Mouse (Mus musculus) forebrain, embryonic 14.5 days (tissue): ENCODE measurements at regions not wholly inside any gene's neighbourhood (a gene's known extent, or its start where the extent isn't known, plus 50 kb on each side); places are given as distances from the start of the nearest gene placed in this dataset.

Source experiments
- ATAC-seq: fragments of 200-750 bp; cut with Nextera tagmentation; 2 replicates; pipeline ENCODE4 v1.8.0; 2017; ENCODE audit warnings: mild to moderate bottlenecking, moderate library complexity
- DNase-seq: peaks from one replicate; pipeline ENCODE4 v3.0.0-alpha.2; 2015; ENCODE audit warnings: low spot score
- H3K27ac ChIP-seq: fragments of 300-500 bp; sonication (generic); 2 replicates; pipeline ENCODE4 v1.5.1; 2014; ENCODE audit warnings: low read depth, mild to moderate bottlenecking, control low read depth, low read length, moderate library complexity
- H3K27me3 ChIP-seq: fragments of 300-500 bp; sonication (generic); replicated peaks from 2 replicates; pipeline ENCODE4 v1.6.1; 2014; ENCODE audit warnings: low read length, control low read depth, mixed read lengths; ENCODE audit not compliant: control insufficient read depth, insufficient read depth
- H3K36me3 ChIP-seq: fragments of 300-500 bp; sonication (generic); 2 replicates; pipeline ENCODE4 v1.6.1; 2014; ENCODE audit warnings: low read length, control low read depth; ENCODE audit not compliant: control insufficient read depth, insufficient read depth
- H3K4me1 ChIP-seq: fragments of 300-500 bp; sonication (generic); 2 replicates; pipeline ENCODE4 v1.6.1; 2014; ENCODE audit warnings: antibody characterized with exemption, low read length, control low read depth; ENCODE audit not compliant: control insufficient read depth, insufficient read depth
- H3K4me2 ChIP-seq: fragments of 300-500 bp; sonication (generic); 2 replicates; pipeline ENCODE4 v1.6.1; 2014; ENCODE audit warnings: mild to moderate bottlenecking, control low read depth, low read length
- H3K4me3 ChIP-seq: fragments of 300-500 bp; sonication (generic); 2 replicates; pipeline ENCODE4 v1.5.1; 2014; ENCODE audit warnings: low read depth, low read length, control low read depth
- H3K9ac ChIP-seq: fragments of 300-500 bp; sonication (generic); 2 replicates; pipeline ENCODE4 v1.6.1; 2014; ENCODE audit warnings: mild to moderate bottlenecking, low read length, control low read depth, moderate library complexity
- H3K9me3 ChIP-seq: fragments of 300-500 bp; sonication (generic); replicated peaks from 2 replicates; pipeline ENCODE4 v1.6.1; 2016; ENCODE audit warnings: low read length, control low read depth, mixed read lengths; ENCODE audit not compliant: control insufficient read depth
- WGBS: fragments of 180-500 bp; shearing (Covaris S2); extraction: QIAGEN DNeasy Blood & Tissue Kit; methylation state at CpG from one replicate; pipeline ENCODE4 v1.1.7; 2014; 5-methylcytosine and 5-hydroxymethylcytosine counted together

DNA sequence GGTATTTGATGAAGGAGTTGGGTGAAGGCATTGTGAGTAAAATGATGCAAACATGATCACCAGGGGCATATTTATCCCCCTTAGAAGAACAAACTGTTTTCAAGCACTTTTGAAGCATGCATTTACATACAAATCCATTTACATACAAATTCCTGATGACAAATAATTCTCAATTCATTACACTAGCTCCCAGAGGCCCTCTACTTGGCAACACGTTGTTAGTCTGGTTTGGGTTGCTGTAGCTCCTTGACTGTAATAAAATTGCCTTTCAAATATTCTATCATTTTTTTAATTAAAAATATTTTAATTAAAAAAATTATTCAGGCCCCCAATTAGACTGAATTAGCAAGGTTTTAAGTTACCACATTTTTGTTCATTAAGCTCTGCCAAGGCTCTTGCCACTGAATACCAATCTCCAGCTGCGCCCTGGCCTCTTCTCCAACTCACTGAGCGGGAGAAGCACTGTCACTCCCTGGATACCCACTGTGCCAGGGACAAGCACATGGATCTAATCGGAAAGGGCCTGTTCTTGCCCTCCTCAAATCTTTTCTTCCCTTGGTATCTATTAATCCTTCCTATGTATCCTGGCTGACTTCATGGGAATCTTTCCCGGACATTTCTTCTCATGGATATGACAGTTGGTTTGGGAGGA, 147.1 kb upstream of the Pou3f4 start:
- 66% methylated on average over 5 of the region's 5 CpGs for WGBS
- Histone ChIP-seq H3K4me3 (no peak overlapping the region), H3K27me3 (no peaks in the 10 kb centered on the region), H3K27ac (no peak overlapping the region), H3K4me2 (no peak overlapping the region), H3K4me1 (no peaks in the 10 kb centered on the region), H3K36me3 (no peaks in the 10 kb centered on the region), H3K9ac (no peak overlapping the region), H3K9me3 (no peaks in the 10 kb centered on the region)
- peak; percentile 12 for DNase-seq
- ATAC-seq: no peak

DNA sequence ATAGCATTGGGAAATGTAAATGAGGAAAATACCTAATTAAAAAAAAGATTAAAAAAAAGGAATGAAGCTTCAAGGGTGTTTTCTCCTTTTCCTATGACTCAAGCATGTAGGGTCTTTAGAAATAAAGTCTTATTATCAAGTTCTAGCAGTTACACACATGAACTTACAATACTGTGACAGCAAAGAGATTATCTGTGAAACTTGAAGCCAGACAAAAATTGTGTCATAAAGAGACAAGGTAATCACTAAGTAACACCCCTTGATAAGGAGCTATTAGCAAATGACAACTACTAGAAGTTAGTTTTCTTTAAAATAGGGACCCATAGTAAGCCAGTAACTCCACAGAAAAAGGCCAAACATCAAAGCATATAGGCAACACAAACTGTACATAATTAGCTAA, 140.9 kb upstream of the Pou3f4 start:
- no peak for ATAC-seq
- H3K4me2 ChIP-seq: no peak overlapping the region
- H3K36me3 ChIP-seq: no peaks in the 10 kb centered on the region
- H3K4me3 ChIP-seq: no peak overlapping the region
- H3K27me3 ChIP-seq: no peaks in the 10 kb centered on the region
- H3K9me3 ChIP-seq: no peaks in the 10 kb centered on the region
- H3K9ac ChIP-seq: no peak overlapping the region
- no peaks in the 10 kb centered on the region for H3K4me1 ChIP-seq
- no peak overlapping the region for H3K27ac ChIP-seq
- DNase-seq: no peak

DNA sequence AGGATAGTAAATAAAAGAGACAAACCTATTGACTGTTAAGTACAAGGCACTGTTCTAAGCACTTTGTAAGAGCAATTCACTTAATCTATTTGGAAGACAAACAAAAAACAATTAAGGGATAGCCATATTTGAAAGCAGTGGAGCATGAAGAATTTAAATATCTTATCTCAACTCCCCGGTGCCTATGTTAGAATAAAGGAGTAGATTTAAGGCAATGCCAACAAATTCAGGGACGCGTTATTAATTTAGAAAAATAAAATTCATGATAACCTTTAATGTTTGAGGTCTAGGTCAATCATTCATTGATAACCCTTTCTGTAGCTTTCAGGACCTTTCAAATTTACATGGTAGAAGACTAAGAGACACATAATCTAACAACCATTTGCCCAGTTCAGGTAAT, 135.5 kb upstream of the Pou3f4 start:
- WGBS: 85% methylated on average over 3 of the region's 3 CpGs
- H3K27ac ChIP-seq: no peak overlapping the region
- no peaks in the 10 kb centered on the region for H3K9me3 ChIP-seq
- no peak overlapping the region for H3K9ac ChIP-seq
- H3K36me3 ChIP-seq: no peaks in the 10 kb centered on the region
- H3K4me3 ChIP-seq: no peak overlapping the region
- H3K27me3 ChIP-seq: no peaks in the 10 kb centered on the region
- no peak for ATAC-seq
- DNase-seq: no peak
- H3K4me2 ChIP-seq: no peak overlapping the region
- H3K4me1 ChIP-seq: no peaks in the 10 kb centered on the region

DNA sequence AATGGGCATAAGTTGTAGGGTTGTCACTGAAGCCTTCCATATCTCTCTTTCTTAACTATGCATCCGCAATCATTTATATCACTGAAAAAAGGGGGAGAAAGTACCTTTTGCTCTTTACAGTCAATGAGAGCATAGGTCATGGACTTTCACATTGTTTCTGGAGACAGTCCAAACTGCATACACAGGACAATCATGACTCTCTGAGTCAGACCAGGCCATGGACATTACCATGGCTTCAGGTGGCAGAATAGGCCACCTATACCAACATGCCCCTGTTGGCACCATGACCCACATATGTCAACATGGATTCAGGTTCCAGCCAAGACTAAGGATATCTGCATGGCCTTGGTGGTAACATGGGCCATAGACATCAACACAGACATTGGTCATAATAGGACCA, 133.5 kb upstream of the Pou3f4 start:
- no peak for ATAC-seq
- H3K36me3 ChIP-seq: no peaks in the 10 kb centered on the region
- no peaks in the 10 kb centered on the region for H3K27me3 ChIP-seq
- H3K9me3 ChIP-seq: no peaks in the 10 kb centered on the region
- no peak overlapping the region for H3K4me3 ChIP-seq
- no peak overlapping the region for H3K4me2 ChIP-seq
- 96% methylated on average over 1 of the region's 1 CpGs for WGBS
- H3K27ac ChIP-seq: no peak overlapping the region
- no peaks in the 10 kb centered on the region for H3K4me1 ChIP-seq
- H3K9ac ChIP-seq: no peak overlapping the region
- DNase-seq: no peak

DNA sequence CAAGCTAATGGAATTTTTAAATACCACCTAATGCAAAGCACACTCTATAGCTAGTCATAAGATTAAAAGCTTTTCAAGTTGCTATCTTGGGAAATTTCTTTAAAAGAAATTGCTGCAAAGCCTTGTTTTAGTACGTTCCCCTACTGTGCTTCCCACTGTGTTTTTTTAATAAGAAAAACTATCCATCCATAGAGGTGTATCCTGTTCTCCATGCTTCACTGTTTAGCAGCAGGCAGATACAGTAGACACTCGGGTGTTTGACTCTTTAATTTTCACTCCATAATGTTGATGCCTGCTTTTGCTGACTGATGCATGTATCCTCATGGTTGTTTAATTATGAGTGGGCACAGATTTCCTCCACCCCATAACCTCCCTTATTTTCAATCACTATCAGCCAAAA, 113.6 kb upstream of the Pou3f4 start:
- Histone ChIP-seq H3K4me3 (no peak overlapping the region), H3K4me2 (no peak overlapping the region), H3K27me3 (no peaks in the 10 kb centered on the region), H3K4me1 (no peaks in the 10 kb centered on the region), H3K9ac (no peak overlapping the region), H3K27ac (no peak overlapping the region), H3K36me3 (no peaks in the 10 kb centered on the region), H3K9me3 (no peaks in the 10 kb centered on the region)
- 69% methylated on average over 2 of the region's 2 CpGs for WGBS
- ATAC-seq (no peak), DNase-seq (no peak)

DNA sequence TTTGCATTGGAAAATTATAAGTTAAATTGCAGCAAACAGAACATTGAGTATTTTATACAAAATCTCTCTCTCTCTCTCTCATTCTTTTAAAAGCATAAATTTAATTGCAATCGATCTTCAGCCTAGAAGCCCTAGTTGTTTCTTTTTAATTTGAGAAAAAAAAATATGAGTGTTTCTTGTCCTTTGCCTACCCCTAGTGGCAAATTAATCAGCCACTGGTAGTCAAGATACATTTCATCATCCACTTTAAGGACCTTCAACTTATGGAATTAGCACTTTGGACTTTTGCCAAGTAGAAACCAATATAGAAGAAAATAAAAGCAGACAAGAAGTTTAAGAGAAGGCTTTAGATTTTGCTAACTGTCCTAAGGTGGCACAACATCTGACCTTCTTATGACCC, 99.9 kb upstream of the Pou3f4 start:
- Histone ChIP-seq H3K4me2 (no peak overlapping the region), H3K27ac (no peak overlapping the region), H3K4me3 (no peak overlapping the region), H3K9me3 (no peaks in the 10 kb centered on the region), H3K9ac (no peak overlapping the region), H3K4me1 (no peaks in the 10 kb centered on the region), H3K36me3 (no peaks in the 10 kb centered on the region), H3K27me3 (no peaks in the 10 kb centered on the region)
- DNase-seq: no peak
- ATAC-seq: no peak
- 83% methylated on average over 1 of the region's 1 CpGs for WGBS

DNA sequence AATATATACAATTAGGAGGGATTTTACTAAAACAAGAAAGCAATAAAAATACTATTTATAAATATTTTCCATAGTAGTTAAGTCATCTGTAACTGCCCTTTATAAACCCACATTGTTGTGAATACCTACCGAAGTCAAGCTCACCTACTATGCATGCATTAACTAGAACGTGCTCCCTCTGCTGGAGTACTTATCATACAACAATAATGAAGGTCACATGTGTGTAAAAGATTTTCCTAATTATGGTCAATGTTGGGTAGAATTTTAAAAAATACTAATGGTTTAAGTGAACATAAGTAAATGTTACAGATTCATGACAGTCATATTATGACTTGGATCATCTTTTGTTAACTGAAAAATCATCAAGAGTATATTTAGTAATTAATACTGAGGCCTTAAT, 50.0 kb upstream of the Pou3f4 start:
- Histone ChIP-seq H3K4me1 (no peaks in the 10 kb centered on the region), H3K36me3 (no peaks in the 10 kb centered on the region), H3K9me3 (no peaks in the 10 kb centered on the region)

More for the DNA sequence above, 50.0 kb upstream of the Pou3f4 start:
- no peaks in the 10 kb centered on the region for H3K27me3 ChIP-seq
- H3K27ac ChIP-seq: no peak overlapping the region
- H3K9ac ChIP-seq: no peak overlapping the region
- no peak overlapping the region for H3K4me2 ChIP-seq
- H3K4me3 ChIP-seq: no peak overlapping the region
- DNase-seq (no peak), ATAC-seq (no peak)
- 61% methylated on average over 2 of the region's 2 CpGs for WGBS
